Mouse (Mus musculus) kidney, adult 18-20 months (tissue): ENCODE measurements around the gene Nme3.
"Not testable (repeated sequence)": the region's sequence is repeated elsewhere in the genome, so short reads cannot be mapped to it uniquely, and the experiment has no call there.

ENCODE experiments used
- DNase-seq: peaks from one replicate; pipeline ENCODE4 v3.0.0; 2021

Nme3 gene

DNA sequence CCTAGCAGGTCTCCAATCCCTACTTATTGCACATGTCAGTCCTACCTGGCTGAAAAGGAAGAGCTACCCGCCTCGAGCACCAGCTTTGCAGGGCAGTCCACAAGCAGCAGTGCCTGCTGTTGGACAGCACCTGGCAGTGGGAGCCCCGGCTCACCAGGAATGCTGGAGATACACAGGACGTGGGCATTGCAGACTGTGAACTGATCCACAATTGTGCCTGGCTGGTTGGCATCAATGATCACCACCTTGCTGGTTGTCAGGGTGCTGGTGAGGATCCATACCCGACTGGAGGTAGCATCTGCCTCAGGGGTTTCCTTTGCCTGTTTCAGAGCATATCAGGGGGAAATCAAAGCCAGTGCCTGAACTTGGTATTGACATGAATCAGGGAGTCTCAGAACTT is 5.8 kb downstream of the Nme3 start:
- DNase-seq: no peak

DNA sequence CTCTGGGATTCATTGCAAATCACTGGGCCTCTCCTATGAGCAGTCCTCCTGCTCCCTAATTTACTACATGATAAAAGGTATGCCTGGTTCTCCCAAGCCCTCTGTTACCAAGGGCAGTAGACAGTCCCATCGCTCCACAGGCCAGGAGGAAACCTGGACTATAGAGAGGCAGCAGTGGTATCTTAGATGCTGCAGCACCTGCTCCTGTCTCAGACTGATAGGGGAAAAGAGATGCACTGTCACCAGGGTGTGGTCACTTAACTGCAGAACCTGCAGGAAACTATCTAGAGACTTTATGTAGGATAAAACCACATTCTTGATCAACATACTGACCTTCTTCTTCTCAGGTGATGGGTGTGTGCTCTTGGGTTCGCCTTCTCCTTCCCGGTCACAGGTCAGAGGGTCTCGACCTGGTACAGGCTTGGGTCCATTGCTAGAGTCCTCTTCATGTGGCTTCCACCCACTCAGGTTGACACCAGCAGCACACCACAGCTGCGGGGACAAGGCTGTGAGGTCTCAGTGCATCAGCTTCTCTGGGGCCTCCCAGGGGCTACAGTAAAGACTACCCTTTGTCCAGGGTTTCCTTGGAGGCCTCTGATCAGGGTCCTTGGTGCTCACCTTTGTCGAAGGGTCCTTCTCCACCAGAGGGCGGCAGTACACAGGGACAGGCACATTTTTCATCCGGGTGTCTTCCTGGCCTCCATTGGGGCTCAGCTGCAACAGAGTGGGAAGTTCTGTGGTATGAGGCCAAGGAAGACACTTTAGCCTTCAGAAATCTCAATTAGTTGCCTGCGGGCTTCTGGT is 6.6 kb downstream of the Nme3 start:
- peak; percentile 53 for DNase-seq

DNA sequence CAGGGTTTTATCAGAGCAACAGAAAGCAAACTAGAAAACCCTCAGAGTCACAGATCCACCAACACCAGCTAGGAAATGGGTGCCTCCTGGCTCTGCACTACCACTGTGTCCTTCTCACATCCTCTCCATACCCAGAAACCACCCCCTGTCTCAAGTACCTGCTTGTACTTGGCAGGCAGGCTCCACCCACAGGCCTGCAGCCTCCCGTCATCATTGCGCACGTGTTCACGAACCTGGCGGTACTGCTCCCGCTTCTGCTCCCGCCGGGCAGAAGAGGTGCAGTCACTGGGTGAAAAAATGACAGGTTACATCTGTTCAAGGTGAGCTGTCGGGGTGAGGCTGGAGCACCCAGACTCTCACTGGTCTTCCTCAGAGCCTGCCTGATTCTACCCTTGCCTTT is 7.5 kb downstream of the Nme3 start:
- DNase-seq: no peak

DNA sequence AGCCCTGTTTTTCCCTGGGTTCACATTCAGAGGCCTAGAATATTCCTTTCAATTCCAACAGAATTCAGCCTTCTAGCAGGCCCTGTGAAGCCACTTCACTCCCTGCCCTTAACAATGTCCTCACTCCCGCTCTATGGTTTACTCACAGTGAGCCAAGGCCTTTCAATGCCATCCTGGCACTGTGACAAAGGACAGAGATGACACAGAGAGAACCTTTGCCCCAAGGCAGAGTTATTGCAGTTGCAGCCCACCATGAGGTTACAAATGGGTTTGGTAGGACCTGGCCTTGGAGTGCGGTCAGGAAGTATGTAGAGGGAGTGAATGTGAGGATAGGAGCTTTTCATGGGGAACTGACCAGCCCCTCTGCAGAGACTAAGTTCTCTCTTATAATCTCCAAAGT is 11.3 kb downstream of the Nme3 start:
- no peak for DNase-seq

DNA sequence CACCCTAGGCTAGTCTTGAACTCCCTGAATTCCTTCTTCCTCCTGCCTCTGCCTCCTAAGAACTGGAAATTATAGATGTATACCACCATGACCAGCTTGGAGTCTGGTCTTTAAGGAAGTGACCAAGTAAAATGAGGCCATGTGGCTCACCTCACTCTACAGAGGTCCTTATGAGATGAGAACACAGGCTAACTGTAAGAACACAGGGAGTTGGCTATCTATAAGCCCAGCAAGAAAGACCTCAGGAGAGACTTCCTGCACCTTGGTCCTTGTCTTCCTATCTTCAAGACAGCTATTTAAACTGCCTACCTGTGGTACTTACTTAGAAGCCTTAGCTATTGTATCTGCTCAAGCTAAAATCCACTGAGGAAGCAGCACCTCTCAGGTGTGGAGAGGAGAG is 17.7 kb downstream of the Nme3 start:
- no peak for DNase-seq

DNA sequence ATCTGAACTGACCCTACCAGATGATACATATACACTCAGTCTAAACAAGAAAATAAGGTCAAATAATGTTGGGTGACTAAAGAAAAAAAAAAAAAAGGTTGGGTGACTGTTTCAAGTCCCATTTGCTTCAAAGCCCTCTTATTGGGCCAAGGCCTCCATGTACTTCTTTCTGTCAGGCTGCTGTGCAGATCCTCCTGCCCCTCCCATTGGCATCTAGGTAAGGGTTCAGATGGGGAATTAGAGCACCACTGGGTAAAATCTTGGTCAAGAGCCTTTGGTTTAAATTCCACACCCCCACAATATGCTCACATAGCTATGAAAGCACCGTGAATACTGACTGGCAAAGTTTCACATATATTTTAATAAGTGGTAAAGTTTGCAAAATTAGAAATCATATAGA is 26.9 kb downstream of the Nme3 start:
- no peak for DNase-seq

DNA sequence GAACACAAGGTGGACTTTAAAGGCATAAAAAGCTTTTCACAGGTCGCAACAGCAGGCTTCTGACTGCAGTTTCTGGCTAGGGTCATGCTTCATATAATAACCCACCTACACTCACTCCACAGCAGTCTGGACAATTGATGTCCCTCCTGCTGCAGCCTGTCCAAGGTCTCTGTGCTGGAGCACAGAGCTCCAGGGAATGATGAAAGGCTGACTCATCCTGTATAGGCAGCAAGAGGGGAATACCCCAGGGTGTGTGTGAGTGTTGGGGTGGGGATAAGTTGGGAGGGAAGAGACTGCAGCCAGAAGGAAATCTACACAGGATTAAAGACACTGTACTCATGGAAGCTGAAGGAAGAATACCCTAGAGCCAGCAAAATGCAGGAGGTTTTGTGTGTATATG is 33.2 kb downstream of the Nme3 start:
- no peak for DNase-seq

DNA sequence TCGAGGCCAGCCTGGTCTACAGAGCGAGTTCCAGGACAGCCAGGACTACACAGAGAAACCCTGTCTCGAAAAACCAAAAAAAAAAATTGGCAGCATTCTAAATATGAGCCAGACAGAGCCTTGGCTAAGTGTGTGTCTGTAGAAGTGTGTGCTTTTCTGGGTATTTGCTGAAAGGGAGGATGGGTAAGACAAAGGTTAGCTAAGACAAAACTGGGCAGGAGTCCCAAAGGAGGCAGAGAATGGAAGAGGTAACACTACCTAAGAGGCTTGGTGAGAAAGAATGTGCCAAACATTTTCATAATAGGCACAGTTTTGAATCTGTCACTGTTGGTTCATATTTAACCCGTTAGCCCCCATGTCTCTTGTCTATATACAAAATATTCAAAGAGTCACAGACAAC is 36.1 kb downstream of the Nme3 start:
- DNase-seq: no peak

DNA sequence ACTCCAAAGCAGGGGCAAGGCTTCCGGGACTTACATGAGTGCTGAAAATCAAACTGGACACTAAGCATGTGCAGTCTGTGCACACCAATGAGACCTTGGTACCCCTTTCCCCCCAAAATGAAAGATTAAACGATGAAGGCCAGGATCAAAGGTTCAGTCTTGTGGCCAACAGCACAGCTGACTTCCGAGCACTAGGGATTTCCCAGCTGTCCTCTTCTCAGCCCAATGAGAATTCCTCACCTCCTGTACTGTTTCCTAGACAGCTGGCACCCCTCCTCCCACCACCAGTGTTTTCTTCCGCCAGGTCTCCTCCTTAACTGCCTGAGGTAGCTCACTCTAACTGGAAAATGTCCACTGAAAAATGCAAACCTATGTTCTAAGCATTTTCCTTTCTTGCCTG is 36.9 kb downstream of the Nme3 start:
- DNase-seq: no peak

DNA sequence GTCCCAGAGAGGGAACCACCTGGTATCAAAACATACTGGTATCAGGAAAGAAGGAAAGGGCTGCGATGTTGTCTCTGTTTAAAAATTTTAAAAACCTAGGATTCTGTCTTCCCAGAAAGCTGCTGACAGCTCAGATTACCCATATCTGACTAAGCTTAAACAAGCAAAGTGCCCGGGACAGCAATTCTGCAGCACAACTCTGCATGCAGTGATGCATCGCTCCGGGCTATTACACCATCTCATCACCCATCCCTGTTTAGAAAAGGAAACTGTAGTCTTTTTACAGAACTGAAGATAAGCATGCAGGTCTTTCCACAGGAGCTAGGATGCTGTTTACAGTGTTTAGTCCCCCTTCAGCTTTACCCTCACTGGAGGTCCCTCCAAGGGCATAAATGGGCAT is 38.6 kb downstream of the Nme3 start:
- DNase-seq: no peak

DNA sequence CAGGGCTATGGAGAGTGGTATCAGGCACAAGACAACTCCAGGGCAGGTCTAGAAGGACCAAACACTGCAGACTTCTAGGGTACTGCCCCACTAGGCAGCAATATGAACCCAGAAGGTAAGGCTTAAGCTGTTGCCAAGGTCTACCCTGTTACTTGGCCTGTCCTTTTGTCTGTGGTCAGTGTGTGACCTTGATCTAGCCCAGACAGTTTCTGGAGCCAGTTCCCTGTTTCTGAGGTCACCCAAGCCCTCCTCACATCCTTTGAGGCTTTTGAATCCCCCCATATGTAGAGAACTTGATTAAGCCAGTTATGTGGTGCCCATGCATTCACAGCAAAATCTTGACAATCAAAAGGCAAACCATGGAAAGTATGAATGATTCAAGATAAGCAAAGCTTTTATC is 39.4 kb downstream of the Nme3 start:
- DNase-seq: no peak

DNA sequence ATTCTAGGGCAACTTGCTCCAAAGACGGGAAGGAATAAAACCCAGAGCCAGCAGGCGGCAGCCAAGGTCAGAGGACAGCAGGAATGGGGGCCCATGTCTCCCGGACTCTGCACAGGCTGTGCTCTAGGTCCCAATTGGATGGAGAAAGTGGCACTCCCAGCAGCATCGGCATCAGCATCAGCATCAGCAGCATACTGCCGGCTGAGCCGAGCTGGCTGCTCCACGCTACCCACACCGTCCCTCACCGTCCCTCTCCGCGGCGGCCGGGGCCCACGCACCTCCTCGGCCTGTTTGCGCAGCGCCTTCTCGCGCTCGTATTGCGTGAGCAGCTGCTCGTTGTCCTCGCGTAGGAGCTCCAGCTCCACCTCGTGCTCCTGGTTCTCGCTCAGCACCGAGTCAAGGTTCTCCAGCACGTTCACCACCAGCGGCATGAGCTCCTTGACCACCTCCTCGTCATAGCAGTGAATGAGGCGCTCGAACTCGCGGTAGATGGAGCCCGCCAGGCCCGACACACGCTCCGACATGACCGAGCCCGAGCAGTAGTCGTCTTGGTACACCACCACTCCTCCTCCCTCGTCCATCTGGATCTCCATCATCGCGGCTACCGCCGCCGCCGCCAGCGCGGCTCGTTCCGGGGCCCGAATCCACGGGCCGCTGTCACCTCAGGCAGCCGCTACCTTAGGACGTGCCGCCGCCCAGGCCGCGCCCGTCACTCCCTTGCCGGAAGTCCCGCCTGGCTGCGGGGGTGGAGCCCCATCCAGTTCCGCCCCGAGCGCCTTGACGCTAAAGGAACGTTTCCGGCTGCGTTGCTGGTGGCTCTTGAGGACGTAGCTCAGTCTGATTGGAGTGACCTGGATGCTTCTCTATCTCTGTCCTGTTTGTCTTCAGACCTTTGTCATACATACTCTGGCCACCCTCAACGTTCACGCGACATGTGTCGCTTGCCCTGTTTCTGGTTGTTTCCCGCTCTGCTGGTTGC is 40.2 kb downstream of the Nme3 start, which contains the start of gene Mapk8ip3:
TSS of gene Mapk8ip3 (minus strand) at position 719 of the 979 bp plus-strand sequence.
- peak; percentile 96 for DNase-seq

DNA sequence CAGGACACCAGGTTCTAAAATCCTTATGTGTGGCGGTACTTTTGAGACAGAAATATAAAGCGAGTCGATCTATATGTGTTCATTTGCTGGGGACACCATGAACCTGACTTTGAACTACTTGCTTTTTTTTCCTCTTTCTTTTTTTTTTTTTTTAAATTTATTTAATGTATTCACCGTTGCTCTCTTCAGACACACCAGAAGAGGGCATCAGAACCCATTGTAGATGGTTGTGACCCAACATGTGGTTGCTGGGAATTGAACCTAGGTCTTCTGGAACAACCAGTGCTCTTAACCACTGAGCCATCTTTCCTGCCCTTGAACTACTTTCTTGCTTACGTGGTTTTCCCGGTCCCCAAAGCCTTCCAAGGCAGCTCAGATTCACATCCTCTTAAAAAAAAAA is 41.0 kb downstream of the Nme3 start:
- no peak for DNase-seq

DNA sequence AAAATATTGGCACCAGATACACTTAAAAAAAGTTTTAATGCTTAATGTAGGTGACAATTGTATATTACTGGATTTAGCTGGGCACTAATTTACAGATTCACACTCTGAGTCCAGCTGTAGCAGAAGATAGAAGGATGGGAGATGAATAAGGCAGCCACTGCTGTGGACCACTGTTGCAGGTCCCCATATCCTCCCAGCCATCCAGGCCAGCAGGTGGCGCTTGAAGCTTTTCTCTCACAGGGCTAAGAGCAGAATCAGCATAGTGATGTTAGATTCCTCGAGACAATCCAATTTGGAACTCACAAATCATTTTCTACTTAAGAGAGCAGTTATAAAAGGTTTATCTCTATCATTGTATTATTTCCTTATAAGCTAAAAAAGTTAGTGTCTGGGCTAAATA is 46.2 kb downstream of the Nme3 start:
- DNase-seq: peak; percentile 70

DNA sequence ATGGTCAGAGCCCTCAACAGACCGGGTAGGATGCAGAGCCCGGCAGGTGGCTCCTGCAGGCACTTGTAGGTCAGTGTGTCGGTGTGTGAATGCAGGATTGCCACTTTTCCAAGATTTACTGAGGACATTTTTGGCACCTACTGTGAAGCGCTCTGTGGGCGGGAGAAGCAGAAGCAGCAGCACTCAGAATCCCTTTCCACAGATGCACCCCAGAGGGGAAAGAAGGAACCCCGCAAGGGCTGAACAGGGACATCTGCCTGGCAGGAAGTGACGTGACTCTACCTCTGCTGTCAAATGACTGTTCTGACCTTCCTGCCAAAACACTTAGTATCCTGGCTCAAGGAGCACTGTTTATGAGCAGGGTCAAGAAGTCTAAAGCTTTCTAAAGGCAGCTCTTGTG is 46.7 kb downstream of the Nme3 start:
- no peak for DNase-seq

DNA sequence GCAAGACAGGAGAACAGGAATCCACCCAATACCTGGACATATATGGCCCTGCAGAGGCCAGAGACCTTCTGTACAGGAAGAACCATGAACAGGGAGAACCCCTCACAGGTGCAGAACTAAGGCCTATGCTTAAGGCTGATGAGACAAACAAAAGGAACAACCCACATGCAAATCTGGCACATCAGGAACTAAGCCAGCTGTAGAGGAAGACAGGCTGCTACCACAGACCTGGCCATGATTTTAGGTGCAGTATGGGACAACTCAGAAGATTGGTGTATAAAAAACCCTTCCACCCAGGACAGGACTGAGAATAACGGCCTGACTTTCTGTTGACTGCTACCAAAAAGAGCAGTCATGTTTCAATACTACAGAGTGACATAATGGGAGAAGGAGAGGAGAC is 47.3 kb downstream of the Nme3 start:
- DNase-seq: not testable (repeated sequence)
